Mouse (Mus musculus) testis, adult 2 months (tissue): Measurements from ENCODE around the gene Sag.

ENCODE experiments used
- CTCF ChIP-seq: fragments of 200-500 bp; IDR thresholded peaks from 2 replicates; pipeline ENCODE4 v1.5.1; 2012; ENCODE audit warnings: low read depth, mild to moderate bottlenecking, inconsistent platforms, low read length, moderate library complexity; ENCODE audit not compliant: control insufficient read depth, insufficient read depth, insufficient replicate concordance
- POLR2A ChIP-seq: fragments of 200-500 bp; IDR thresholded peaks from 2 replicates; pipeline ENCODE4 v1.6.1; 2012; ENCODE audit warnings: low read depth, mild to moderate bottlenecking, inconsistent platforms, low read length, moderate library complexity; ENCODE audit not compliant: control insufficient read depth

GRCm38 (mm10) chr1:87766233-87766632, 37.2 kb upstream of the Sag start:
- TF ChIP-seq CTCF (peak; percentile 56; the same call in 1 of the 2 replicates), POLR2A (no peak)
